Mouse (Mus musculus): ENCODE results near the gene Hddc3.

GRCm38 (mm10) chr7:80373352-80373751, 30.4 kb downstream of the Hddc3 start:
- no peak for TF ChIP-seq POLR2A (IDR thresholded peaks at IDR 0.05; ENCODE audit: borderline replicate concordance, insufficient read depth, low read length)
- no peak for TF ChIP-seq CTCF (IDR thresholded peaks at IDR 0.05; ENCODE audit: borderline replicate concordance, insufficient read depth, low read depth, low read length)
